Mouse (Mus musculus) C2C12 (cell line): ENCODE results near the gene Tnfrsf14. TPM values are rescaled to one million over a fixed set of nuclear protein-coding genes. Genes with fewer than 3 reads are reported as not detected.

ENCODE experiments used
- H3K27me3 ChIP-seq: one replicate; pipeline ENCODE4 v1.6.1; 2011; ENCODE audit not compliant: control insufficient read depth, insufficient read depth, insufficient read length
- H3K36me3 ChIP-seq: one replicate; pipeline ENCODE4 v1.6.1; 2011; ENCODE audit not compliant: control insufficient read depth, insufficient read depth
- H3K4me3 ChIP-seq: one replicate; pipeline ENCODE4 v1.5.1; 2011; ENCODE audit warnings: mild to moderate bottlenecking, control low read depth; ENCODE audit not compliant: poor library complexity, insufficient read depth, severe bottlenecking
- H3K79me2 ChIP-seq: one replicate; pipeline ENCODE4 v1.6.1; 2011; ENCODE audit not compliant: control insufficient read depth, insufficient read depth
- H3K79me3 ChIP-seq: one replicate; pipeline ENCODE4 v1.6.1; 2011; ENCODE audit warnings: low read depth, control low read depth
- H3ac ChIP-seq: one replicate; pipeline ENCODE3; 2011; ENCODE audit warnings: low read depth; ENCODE audit not compliant: control insufficient read depth, insufficient read length
- CEBPB ChIP-seq: IDR thresholded peaks from one replicate; pipeline ENCODE4 v1.6.1; 2011; ENCODE audit warnings: low read depth, mild to moderate bottlenecking, control low read depth, moderate library complexity
- CTCF ChIP-seq: IDR thresholded peaks from one replicate; pipeline ENCODE4 v1.5.1; 2011; ENCODE audit not compliant: control insufficient read depth, insufficient read depth, insufficient read length
- FOSL1 ChIP-seq: IDR thresholded peaks from one replicate; pipeline ENCODE4 v1.8.0; 2011; ENCODE audit warnings: mild to moderate bottlenecking, low read length; ENCODE audit not compliant: poor library complexity, insufficient read depth, severe bottlenecking
- MAX ChIP-seq: IDR thresholded peaks from one replicate; pipeline ENCODE4 v1.6.1; 2011; ENCODE audit warnings: mild to moderate bottlenecking, control low read depth
- MYOD1 ChIP-seq: IDR thresholded peaks from one replicate; pipeline ENCODE4 v1.6.1; 2011; ENCODE audit warnings: low read depth; ENCODE audit not compliant: control insufficient read depth, insufficient read length
- MYOG ChIP-seq: IDR thresholded peaks from one replicate; pipeline ENCODE4 v1.6.1; 2011; ENCODE audit not compliant: control insufficient read depth, insufficient read length; ENCODE audit errors: extremely low read depth
- USF1 ChIP-seq: IDR thresholded peaks from one replicate; pipeline ENCODE4 v1.6.1; 2011; ENCODE audit warnings: low read depth, mild to moderate bottlenecking, control low read depth, moderate library complexity
- polyA plus RNA-seq: library from polyadenylated mRNA; unstranded; fragments of >200 nt; fragmentation: generic; extraction: Trizol; gene quantifications from one replicate; pipeline ENCODE4 v1.2.1, GENCODE M21; 2012; ENCODE audit warnings: missing spikeins

The Tnfrsf14 gene
- polyA plus RNA-seq, 1 experiment: 0.02 TPM

DNA sequence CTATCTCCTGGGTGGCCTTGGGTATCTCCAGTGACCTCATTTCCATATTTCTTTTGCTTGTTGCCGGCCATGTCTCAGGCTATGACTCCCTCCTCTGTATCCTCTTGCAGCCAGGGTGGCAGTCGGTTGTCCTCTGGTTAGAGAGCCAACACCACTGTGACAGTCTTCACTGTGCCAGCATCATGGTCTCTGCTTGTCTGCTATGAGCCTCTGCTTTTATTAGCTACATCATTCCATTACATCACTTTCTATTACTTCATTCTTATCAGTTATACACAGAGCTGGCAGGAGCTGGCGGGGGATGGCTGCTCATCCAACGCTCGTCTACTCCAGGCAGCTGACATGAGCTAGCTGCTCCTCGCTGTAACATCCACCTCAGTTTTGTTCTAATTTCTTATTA lies 47.6 kb downstream of the Tnfrsf14 start:
- Histone ChIP-seq H3ac (no peak overlapping the region), H3K36me3 (no peaks in the 10 kb centered on the region), H3K27me3 (peaks cover 17% of the 10 kb centered on the region), H3K79me3 (no peaks in the 10 kb centered on the region), H3K79me2 (no peaks in the 10 kb centered on the region), H3K4me3 (no peak overlapping the region)
- TF ChIP-seq CEBPB (no peak), CTCF (no peak), MAX (no peak), MYOD1 (no peak), USF1 (no peak), MYOG (no peak), FOSL1 (no peak)

DNA sequence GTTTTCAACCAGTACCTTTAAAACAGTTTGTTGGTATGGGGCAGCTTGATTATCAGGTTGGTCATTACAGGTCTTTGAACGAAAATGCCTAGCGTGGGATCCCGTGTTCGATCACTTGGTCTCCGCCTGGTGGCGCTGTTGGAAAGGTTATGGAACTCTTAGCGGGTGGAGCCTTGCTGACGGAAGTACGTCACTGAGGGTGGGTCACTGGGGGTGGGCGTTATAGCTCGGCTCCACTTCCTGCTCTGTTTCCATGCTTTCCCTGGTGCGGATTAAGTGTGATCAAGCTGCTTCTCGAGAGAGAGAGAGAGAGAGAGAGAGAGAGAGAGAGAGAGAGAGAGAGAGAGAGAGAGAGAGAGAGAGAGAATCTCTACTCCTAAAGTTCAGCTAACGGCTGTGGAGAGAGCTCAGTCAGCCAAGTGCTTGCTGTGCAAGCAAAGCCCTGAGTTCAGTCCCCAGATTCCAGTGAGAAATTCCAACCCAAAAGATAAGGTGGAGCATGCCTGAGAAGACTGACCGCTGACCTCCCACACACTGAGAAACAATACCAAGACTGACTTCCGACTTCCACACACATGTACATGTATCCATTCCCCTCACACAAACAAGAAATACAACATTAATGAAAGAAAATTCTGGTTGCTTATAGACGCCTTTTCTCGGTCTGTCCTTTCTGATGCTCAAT lies 50.4 kb downstream of the Tnfrsf14 start:
- Histone ChIP-seq H3K4me3 (no peak overlapping the region), H3K36me3 (no peaks in the 10 kb centered on the region)
- peak; percentile 25 for TF ChIP-seq CTCF
- no peak for TF ChIP-seq CEBPB

DNA sequence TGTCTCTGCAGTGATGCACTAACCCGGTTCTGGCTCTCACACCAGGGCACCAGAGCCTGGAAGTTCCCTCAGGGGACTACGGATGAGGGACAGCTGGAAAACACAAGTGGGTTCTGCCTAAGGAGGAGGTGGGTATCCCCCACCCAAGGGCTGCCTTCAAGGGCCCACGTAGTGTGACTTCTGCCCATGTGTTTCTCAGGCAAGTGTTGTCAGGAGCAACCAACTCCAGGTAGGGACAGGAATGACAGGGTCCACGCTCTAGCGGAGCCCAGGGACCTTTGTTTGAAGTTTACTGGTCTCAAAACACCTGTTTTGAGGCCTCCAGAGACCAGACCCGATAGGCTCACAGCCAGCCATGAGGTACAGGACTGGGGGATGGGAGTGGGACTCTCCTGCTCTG lies 55.2 kb downstream of the Tnfrsf14 start:
- Histone ChIP-seq H3K79me3 (no peaks in the 10 kb centered on the region), H3K79me2 (no peaks in the 10 kb centered on the region), H3K27me3 (peaks cover 34% of the 10 kb centered on the region), H3K36me3 (no peaks in the 10 kb centered on the region), H3K4me3 (no peak overlapping the region), H3ac (no peak overlapping the region)
- TF ChIP-seq CEBPB (no peak), MAX (no peak), USF1 (no peak), MYOG (no peak), FOSL1 (no peak), CTCF (no peak), MYOD1 (no peak)

More for the DNA sequence above, 50.4 kb downstream of the Tnfrsf14 start:
- no peaks in the 10 kb centered on the region for H3K79me3 ChIP-seq
- peaks cover 10% of the 10 kb centered on the region for H3K27me3 ChIP-seq
- no peak overlapping the region for H3ac ChIP-seq
- no peaks in the 10 kb centered on the region for H3K79me2 ChIP-seq

Other genes starting within 250 kb of the Tnfrsf14 start
- not detected for gene Ttc34, start 91.1 kb downstream of the Tnfrsf14 start, polyA plus RNA-seq
- 0.04 TPM for gene Mmel1, start 59.0 kb downstream of the Tnfrsf14 start, polyA plus RNA-seq
- gene Fam213b, start 29.4 kb downstream of the Tnfrsf14 start, polyA plus RNA-seq: 1.9 TPM
- gene Hes5, start 32.4 kb upstream of the Tnfrsf14 start, polyA plus RNA-seq: not detected
- gene Pank4, start 35.6 kb upstream of the Tnfrsf14 start, polyA plus RNA-seq: 22.2 TPM
- gene Plch2, start 128.2 kb upstream of the Tnfrsf14 start, polyA plus RNA-seq: 0.11 TPM
- gene Pex10, start 138.5 kb upstream of the Tnfrsf14 start, polyA plus RNA-seq: 11.2 TPM
- 125 TPM for gene Rer1, start 157.8 kb upstream of the Tnfrsf14 start, polyA plus RNA-seq
- gene Morn1, start 158.0 kb upstream of the Tnfrsf14 start, polyA plus RNA-seq: 1.2 TPM